Mouse (Mus musculus) fibroblast of lung, adult 2 months (primary cell): ENCODE measurements around the gene Senp6.
"Not testable (repeated sequence)": the region's sequence is repeated elsewhere in the genome, so short reads cannot be mapped to it uniquely, and the experiment has no call there.

Experiments used
- DNase-seq: peaks from one replicate; pipeline ENCODE4 v3.0.0-alpha.2; 2011; ENCODE audit warnings: low read depth

Gene Senp6

DNA sequence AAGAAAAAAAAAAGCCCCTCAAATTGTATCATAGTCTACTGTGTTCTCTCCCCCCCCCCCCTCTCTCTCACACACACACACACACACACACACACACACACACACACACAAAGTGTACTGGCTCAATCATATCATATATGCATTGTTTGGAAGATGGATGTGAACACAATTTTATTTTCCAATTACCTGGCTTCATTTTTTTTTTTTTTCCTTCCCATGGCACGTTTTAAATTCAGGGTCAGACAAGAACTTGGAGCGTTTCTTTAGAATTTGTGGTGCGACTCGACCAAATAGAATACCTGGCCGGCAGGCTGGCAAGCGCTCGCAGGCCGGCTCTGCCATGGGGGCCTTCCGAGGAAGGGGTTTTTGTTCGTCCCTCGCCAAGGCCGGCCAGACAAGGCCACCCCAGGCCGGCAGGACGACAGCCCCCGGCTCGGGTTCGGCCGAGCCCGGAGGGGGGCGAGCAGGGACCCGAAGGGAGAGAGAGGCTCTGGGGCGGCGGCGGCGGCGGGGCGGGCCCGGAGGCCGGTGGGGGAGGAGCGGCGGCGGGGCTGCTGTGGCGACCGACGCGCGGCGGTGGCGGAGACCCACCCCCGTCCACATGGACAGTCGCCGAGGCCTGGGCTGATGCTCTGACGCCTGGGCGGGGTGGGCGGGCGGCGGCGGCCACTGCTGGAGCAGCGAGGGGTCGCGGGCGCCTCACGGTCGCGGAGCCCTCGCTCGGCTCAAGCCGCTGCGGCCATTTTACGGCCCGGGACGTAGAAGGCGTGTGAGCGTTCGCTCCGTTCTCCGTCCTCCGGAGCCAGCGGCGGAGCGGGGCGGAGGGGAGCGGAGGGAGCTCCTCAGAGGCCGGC lies at the start of gene Senp6:
Senp6 (plus strand) TSS at position 537 of the 854 bp plus-strand sequence.
- DNase-seq = no peak

DNA sequence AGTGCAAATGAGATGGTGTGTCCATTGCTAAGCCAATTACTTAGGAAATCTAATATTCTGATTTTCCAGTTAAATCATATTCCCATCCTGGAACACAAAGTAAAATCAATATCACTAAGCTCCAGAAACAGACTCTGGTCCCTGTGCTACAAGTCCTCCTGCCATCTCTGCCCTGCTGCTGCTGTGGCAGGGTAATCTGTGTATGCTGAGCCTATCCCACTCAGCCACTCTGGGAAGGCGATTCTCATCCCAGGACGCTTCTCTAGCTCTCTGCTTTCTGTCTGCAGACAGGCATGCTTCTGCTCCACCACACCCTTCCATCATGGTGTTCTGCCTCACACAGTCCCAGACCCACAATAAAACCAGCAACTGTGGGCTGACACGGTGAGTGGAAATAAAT lies 46.3 kb upstream of the Senp6 start:
- no peak for DNase-seq

DNA sequence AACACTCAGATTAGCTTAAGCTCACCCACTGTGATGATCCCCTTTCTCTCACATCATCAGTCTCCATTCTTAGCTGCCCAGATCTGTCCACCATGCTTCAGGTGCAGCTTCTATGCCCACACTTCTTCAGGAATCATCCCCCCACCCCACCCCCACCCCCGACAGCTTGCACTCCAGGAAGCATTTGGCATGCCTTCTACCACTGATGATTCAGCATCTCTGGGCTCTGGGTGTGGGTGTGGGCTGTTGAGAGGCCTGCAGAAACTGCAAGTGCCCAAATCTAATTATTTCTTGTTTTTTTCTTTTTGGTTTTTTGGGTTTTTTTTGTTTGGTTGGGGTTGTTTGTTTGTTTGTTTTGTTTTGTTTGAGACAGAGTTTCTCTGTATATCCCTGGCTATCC lies 45.1 kb upstream of the Senp6 start:
- DNase-seq = no peak

DNA sequence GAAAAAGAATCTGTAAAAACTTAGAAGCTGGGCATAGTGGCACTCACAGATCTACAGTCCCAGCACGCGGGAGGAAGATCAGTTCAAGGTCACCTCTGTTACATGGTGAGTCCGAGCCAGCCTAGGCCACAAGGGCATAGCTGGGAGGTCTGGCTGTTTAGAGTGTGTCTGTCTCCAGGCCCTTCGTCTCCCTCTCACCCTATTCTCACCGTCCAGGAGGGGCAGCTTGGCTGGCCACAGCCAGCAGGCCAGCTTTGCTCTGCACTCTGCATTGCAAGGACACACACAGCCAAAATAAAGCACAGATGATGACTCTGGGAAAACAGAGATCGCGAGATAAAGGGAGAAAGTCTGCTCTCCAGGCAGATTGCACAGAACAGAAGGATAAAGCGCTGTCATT lies 43.9 kb upstream of the Senp6 start:
- DNase-seq = no peak

DNA sequence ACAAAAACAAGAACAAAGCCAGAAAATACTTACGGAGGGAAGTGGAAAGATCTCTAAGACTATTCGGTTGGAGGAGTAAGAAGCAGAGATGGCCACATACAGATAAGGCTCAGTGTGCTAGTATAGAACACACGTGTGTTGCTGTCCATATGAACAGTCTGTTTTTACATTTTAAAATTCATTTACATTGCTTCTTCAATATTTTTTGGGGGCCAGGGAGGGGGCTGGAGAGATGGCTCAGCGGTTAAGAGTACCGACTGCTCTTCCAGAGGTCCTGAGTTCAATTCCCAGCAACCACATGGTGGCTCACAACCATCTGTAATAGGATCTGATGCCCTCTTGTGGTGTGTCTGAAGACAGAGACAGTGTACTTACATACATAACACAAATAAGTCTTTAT lies 41.4 kb upstream of the Senp6 start:
- DNase-seq = not testable (repeated sequence)

DNA sequence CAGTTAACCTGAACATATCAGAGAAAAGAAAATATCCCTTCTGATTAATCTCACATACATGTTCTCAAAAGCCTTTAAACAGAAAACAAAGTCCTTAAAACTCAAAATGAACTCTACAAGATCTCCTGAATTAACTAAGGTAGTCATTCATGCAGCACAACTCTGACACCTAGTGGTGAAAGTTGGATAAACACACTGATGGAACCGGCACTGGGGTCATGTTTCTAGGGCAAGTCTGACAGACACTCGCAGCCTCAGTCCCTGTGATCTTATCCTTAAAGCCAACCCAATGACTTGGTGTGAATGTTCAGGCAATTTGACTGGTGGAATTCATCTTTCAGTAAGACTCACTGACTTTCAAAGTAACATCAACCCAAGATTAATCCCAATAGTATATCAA lies 40.7 kb upstream of the Senp6 start:
- DNase-seq = peak; percentile 62

DNA sequence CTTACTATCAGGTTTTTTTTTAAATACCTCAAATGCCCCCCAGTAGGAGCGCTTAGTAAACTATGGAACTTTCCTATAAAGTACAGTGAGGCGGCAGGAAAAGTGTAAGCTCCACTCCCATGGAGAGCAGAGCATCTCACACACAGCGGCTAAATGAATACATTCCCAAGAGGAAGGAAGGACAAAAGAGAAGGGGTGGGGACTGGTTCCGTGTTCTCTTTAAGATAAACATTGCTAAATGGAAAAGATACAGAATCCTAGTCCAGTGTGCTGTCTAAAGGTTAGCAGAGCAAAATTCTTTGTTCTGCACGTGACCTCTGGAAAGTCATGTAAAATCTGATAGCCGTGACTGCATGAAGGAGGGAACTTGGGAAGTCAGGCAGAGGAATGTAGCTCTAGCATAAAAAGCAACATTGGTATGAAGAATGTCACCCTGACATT lies 40.1 kb upstream of the Senp6 start:
- no peak for DNase-seq

DNA sequence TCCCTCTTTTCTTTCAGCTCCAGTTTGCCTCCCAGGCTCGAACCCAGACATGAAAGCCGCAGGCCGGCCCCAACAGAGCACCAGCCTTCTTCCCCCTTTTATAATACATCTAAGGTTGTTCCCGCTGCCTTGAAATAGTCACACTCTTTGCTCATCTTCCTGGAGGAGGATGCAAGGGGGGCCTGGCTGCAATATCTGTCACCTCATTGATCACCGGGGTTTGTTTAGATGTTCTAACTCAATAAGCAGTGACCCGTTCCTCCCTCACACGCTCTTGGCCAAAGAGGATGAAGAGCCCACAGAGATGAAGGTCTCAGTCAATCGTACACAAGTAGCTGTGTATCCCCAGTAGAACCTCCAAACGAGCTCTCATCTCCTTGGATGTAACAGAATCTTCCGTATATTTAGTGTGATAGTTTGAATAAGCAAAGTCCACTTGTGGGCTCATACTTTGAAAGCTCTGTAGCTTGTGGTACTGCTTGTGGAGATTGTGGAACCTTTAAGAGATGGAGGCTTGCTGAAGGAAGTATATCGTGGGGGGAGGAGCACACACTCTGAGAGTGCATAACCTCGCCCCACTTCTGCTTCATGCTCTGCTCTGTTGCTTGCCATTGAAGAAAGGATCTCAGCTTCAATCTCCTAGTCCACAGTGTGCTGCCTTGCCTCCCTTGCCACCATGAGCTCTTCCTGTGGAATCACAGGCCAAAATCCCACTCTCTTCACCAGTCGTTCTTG lies 29.3 kb upstream of the Senp6 start:
- no peak for DNase-seq

DNA sequence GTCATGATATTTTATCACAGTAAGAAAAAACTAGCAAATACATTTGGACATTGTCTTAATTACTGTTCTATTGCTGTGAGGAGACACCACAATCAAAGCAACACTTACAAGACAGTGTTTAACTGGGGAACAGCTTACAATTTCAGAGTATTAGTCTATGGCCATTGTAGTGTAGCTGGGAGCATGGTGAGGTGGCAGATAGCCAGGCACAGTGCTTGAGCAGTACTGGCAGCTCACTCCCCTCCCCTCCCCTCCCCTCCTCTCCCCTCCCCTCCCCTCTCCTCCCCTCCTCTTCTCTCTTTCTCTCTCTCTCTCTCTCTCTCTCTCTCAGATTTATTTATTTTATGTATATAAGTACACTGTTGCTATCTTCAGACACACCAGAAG lies 28.7 kb upstream of the Senp6 start:
- no peak for DNase-seq

DNA sequence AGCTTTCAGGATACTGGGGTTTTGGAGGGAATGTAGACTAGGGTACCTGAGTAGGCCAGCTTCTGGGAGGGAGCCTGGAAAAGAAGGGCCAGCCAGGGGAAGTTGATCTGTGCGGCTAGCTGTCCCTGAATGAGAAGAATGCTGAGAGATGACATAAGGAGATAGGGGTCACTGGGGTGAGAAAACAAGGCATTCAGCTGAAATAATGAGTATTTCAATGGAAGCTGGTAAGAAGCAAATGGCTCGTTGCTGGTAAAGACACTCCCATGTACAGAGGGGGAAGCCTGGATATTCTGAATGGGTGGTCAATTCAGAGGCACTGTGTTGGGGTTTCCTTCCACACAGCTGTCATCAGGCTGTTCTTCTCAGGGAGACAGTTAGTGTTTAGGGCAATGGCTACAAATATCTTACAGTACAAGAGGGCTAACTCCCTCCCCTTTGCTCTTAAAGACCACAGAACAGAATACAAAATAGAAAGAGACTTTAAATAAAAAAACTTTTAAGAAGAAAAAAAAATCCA lies 27.3 kb upstream of the Senp6 start:
- no peak for DNase-seq

DNA sequence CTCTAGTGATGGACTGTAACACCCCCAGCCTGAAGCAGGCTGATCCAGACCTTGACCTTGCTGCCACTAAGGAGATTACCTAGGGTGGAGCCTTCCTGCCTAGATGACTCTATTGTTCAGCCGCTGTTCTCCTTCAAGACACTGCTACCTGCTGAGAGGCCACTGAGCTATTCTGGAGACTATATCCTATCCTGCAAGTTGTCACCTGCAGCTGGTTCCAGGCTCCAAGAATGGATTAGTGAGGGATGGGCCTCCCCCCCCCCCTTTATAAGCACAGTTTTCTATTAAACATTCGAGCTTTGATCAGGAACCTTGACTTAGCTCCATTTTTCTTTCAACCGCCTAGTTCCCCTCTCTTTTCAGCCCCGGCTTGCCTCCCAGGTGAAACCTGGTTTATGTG lies 22.4 kb upstream of the Senp6 start:
- DNase-seq = not testable (repeated sequence)

DNA sequence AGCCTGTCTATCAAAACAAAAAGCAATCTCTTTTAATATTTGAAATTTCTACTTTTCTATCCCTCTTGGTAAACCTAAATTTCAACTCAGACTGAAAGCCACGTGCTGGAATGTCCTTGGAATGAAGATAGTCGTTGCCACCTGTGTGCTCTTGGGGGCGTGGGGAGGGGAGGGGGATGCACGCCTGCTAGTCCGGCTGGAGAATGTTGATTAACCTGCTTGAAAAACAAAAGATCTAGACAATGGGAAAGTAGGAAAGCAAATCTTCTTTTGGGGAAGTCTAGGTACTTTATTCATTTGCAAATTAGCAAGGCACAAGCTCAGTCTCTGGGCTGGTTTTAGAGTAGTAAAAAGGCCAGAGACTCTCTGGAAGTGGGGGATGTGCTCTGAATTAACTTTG lies 17.4 kb upstream of the Senp6 start:
- not testable (repeated sequence) for DNase-seq

DNA sequence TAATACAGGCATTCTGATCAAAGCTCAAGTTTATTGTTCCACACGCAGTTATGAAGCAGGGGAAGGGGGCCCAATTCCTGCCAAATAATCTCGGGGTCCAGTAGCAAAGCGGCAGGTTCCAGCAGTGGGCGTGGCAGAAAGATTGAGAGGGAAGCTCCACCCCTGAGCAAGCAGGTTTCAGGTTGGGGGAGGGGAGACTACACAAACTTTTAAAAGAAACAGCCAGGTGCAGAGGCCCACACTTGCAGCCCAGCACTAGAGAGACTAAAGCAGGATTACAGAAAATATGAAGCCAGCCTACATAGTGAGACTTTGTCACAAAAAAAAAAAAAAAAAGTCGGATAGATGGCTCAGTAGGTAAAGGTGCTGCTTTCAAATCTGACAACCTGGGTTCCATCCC lies 13.8 kb upstream of the Senp6 start:
- DNase-seq = no peak

DNA sequence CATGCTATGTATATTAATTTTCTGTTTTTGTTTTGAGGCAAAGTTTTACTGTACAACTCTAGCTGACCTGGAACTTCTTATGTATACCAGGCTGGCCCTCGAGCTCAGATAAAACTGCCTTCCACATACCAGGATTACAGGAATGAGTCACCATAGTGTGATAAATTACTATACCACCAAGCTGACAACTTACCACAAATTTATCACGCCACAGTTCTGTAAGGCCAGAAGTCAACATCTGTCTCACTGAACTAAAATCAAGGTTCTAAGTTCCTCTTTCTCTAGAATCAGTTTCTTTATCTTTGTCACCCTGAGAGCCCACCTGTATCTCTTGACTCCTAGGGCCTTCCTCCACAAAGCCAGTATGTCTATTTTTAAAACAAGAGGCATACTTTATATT lies 9.0 kb upstream of the Senp6 start:
- no peak for DNase-seq

DNA sequence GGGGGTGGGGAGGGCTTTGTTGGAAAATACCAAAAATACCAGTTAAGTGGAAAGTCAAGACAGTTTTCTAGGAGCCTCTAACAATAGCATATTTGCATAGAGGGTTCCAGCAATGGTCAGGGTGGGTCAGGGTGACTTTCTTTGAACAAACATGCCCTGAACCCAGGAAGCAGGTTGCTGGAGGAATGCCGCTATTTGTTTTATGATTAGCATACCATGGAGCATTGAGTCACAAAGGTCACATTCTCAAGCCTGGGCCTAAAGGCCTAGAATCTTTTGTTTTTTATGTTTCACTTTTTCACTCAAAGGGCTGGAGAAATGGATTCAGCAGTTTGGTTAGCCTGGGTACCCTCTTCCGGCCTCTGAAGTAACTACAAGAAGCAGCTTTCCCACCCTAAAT lies 1.2 kb upstream of the Senp6 start:
- not testable (repeated sequence) for DNase-seq

DNA sequence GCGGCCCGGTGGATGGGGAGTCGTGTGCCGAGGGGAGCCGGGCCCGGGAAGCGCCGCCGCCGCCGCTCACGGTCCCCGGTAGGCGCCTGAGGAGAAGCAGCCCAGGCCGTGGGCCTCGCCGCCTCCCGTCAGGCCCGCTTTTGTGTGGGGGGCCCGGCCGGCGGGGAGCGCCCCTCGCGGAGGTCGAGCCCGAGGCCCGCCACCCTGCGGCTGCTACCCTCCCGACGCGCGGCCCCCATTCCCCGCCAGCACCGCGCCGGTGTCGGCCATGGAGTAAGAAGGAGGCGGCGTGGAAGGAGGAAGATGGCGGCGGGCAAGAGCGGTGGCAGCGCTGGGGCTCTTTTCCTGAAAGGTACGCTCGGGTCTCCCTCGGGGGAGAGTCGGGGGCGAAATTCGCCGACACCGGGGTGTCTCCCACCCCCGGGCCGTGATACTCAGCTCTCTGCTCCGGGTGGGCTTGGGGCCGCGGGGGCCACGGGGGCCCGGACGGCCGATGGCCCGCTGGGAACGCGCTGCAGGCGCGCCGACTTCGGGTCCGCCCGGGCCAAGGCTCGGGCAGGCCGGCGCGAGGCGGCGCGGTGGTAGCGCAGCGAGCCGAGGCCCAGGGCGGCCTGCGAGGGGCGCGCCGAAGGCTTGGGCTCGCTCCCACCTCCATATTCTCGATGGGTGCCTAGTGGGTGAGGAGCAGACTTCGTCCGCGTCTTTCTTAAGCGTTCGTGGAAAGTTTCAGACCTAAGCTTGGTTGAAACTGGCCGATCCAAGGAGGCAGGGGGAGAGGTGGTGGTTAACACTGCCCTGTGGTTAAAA lies 721 bp downstream of the Senp6 start:
- DNase-seq = no peak

DNA sequence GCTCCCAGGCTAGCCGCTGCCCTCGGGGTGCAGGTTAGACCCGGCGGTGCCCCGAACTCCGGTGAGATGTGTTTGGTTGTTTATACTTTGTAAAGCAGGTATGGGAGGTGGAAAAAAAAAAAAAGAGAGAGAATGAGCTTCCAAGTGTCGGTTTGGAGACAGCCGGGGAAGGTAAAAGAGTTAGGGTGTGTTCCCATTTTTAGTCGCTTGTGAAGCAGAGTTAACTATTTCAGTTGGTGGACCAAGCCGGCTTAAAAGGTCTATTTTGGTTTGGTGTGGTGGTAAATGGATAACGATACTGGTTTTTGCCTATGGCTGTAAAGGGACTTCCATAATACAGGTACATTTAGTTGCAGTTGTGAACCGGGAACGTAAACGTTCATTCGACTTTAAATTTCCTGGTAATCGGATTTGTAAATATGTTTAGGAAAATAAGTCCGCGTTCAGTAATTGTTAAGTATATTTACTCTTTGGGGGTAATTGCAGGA lies 1.4 kb downstream of the Senp6 start:
- no peak for DNase-seq

DNA sequence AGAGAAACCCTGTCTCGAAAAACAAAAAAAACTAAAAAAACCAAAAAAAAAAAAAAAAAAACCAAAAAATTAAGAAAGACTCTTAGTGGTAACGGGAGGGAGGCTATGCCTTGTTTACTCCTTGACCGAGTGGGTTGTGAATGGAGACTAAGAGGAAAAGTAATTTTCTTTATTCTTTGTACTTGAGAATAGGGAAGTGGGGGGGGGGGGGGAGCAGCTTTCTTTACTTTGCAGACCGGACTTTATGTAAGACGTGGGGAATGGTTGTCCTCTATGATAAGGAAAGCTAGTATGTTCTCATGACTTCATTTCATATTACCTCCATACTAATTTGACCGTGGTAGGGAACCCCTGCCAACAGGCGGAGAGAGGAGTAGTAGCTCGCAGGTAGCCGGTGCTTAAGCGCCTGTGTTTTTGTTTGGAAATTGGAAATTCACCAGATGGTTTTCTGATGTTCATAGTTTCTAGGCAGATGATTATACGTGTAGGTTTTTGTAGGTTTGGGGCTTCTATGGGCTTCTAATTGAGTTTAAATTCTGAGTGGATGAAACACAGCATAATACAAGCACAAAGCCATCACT lies 2.1 kb downstream of the Senp6 start:
- no peak for DNase-seq

DNA sequence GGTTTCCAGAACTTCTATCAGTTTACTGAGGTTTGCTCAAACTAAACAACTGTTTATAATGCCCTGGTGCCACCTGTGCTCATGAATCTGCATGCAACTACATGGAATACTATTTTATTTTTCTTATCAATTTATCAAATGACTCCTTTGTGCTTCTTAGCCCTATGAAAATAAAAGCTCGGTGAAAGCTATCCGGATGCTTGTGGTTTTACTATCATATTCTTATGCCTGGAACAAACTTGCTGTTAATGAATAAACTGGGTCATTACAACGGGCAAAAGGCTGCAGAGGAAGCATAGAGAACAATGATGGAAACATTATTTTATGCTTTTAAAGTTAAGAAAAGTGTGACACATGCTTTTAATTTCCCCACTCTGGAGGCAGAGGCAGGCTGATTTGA lies 3.3 kb downstream of the Senp6 start:
- DNase-seq = no peak

DNA sequence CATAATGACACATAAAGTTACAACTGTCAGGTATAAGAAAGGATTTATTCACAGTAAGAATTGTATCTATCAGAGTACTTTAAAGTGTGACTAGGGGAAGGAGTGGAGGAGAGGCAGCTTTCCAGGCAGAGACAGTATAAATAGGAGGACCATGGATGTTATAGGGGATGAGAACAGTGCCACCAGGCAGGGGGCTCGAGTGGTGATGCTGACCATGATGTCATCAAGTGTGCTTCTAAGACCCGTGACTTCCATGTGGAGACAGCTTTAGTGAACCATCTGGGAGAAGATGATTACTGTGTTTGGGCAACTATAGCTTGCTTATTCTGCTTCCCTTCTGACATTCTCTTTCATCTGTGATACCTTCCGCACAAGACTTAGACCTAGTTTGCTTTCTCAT lies 4.9 kb downstream of the Senp6 start:
- no peak for DNase-seq

DNA sequence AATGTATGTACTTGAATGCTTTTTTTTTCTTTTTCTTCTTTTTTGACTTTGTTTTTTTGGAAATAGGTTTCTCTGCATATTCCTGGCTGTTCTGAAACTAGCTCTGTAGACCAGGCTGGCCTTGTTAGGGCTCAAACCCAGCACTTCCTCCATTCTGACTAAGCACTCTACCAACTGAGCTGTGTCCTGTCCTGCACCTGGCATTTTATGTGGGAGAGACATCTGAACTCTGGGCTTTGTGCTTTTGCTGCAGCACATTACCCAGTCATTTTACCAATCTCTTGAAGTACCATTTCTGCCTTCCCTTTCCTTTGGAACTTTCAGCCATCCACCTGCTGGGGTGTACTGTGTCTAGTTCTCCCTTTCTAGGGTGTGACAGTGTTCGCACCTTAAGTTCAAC lies 7.4 kb downstream of the Senp6 start:
- no peak for DNase-seq

DNA sequence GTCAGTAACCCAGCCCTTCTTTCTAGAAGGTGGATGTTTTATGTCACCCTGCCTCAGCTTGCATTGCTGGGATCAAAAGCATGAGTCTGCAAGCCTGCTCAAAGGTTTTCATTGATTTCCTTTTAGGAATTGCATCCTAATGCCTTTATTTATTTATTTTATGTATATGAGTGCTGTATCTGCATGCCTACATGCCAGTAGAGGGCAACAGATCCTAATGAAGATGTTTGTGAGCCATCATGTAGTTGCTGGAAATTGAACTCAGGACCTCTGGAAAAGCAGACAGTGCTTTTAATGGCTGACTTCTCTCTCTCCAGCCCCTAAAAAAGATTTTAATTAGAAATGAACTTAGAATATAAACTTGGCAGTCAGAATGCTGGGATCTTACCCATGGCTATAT lies 8.2 kb downstream of the Senp6 start:
- no peak for DNase-seq
